Mouse (Mus musculus): ENCODE data around the gene Cyp2b19. TPM values are rescaled to one million over a fixed set of nuclear protein-coding genes. Genes with fewer than 3 reads are reported as not detected.
"Not testable (repeated sequence)": the region's sequence is repeated elsewhere in the genome, so short reads cannot be mapped to it uniquely, and the experiment has no call there.

Cyp2b19 gene
- polyA plus RNA-seq, 1 experiment from 2014 or later: not detected

DNA sequence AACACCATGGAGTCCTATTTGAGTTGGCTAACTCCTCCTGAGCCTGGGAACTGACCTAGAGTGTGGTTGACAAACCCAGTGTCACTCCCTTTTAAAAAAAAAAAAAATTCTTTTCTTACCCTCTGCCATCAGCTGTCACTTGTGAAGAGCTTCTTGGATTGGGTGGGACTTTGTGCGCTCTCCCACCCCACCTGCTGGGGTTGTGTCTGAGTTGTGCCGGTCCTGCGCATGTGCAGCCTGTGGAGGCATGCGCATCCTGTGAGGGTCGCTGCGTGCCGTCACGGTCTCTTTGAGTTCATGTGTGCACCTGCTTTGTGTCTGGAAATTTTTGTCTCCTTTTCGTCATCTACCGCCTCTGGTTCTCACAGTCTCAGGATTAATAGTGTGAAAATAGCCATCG is 23.6 kb downstream of the Cyp2b19 start:
- Histone ChIP-seq H3K4me3 (replicated peaks) (no peak overlapping the region), H3K4me1 (no peaks in the 10 kb centered on the region), H3K36me3 (no peaks in the 10 kb centered on the region), H3K27me3 (replicated peaks) (no peaks in the 10 kb centered on the region), H3K27ac (no peak overlapping the region), H3K9me3 (no peaks in the 10 kb centered on the region), H3K4me2 (no peak overlapping the region), H3K9ac (no peak overlapping the region)
- 18% methylated on average over 11 of the region's 11 CpGs for WGBS
- no peak for ATAC-seq (ENCODE audit: insufficient read depth, low FRiP score, low read depth)

DNA sequence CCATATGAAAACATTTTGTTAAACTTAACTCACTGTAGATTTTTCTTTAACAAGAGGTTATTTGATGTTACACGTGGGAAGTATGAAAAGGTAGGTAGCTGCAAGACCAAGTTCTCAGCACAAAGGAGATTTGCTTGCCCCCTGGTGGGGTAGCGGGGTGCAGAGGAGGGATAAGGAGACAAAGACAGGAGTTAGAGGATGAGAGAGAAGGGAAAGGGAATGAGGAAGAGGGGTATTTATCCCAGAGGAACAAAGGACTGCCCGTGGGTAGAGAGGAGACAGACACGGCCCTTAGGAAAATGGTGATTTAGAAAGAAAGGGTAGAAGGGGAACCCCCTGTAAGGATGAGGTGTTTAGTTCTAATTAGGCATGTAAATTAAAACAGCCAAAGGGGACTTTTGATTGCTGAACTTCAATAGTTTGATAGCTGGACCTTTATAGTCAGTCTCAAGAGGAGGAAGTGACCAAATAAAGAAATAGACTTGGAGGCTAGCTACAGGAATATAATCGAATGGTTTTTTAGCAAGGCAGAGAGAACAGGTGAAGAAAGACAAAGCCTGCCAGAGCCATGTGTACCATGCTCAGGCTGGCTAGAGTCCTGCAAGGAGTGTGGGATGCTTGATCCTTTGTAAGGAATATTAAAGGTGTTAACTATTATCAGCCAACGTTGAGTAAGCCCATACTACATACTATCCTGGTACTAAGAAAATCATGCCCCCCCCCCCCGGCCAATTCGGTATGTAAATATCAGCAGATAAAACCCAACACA is 24.2 kb downstream of the Cyp2b19 start:
- no peak overlapping the region for H3K9ac ChIP-seq
- 22% methylated on average over 8 of the region's 8 CpGs for WGBS
- peak overlapping the region; percentile 48; the same call in 1 of the 2 replicates for H3K27ac ChIP-seq
- no peak for ATAC-seq (ENCODE audit: insufficient read depth, low FRiP score, low read depth)
- no peaks in the 10 kb centered on the region for H3K27me3 ChIP-seq (replicated peaks)
- H3K4me2 ChIP-seq: no peak overlapping the region
- H3K4me3 ChIP-seq (replicated peaks): no peak overlapping the region
- H3K9me3 ChIP-seq: no peaks in the 10 kb centered on the region
- H3K36me3 ChIP-seq: no peaks in the 10 kb centered on the region
- H3K4me1 ChIP-seq: no peaks in the 10 kb centered on the region

DNA sequence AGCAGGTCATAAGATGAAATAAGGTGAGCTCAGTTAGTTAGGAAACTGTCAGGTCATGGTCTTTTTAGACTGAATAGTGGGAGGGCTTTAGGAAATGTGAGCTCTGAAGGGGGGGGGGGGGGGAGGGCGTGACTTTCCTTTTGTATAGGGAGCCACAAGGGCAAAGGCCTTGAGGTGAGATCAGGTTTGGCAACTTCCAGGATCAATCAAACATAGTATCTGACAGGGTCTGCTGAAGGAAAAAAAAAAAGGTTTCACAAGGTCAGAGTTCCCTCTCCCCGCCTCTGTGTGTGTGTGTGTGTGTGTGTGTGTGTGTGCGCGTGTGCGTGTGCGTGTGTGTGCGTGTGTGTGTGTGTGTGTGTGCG is 24.8 kb downstream of the Cyp2b19 start:
- Histone ChIP-seq H3K9ac (no peak overlapping the region), H3K9me3 (no peaks in the 10 kb centered on the region), H3K4me2 (no peak overlapping the region), H3K27me3 (replicated peaks) (no peaks in the 10 kb centered on the region), H3K4me1 (no peaks in the 10 kb centered on the region), H3K27ac (peak overlapping the region; percentile 48; the same call in 1 of the 2 replicates), H3K36me3 (no peaks in the 10 kb centered on the region), H3K4me3 (replicated peaks) (no peak overlapping the region)
- WGBS: 37% methylated on average over 7 of the region's 8 CpGs
- ATAC-seq (ENCODE audit: insufficient read depth, low FRiP score, low read depth): peak; percentile 65; the same call in 1 of the 2 replicates

DNA sequence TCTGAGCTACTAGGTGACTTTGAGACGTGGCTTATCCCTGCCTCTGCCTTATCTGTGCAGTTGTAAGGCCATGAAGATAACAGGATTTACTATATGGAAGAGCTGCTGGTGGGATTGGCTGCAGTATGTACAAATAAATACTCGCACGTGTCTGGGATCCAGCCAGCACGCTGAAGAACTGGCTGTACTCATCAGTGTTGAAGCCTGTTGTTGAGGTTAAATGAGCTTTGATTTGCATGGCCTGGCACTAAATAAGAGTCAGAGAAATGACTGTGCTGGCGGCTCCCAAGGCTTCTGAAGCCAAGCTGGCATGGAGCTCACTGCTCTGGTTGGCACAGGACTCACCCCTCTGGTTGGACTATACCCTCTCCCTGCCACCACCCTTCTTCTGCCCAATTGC is 26.2 kb downstream of the Cyp2b19 start:
- Histone ChIP-seq H3K9ac (no peak overlapping the region), H3K9me3 (no peaks in the 10 kb centered on the region), H3K27ac (no peak overlapping the region), H3K36me3 (no peaks in the 10 kb centered on the region), H3K4me1 (no peaks in the 10 kb centered on the region), H3K27me3 (replicated peaks) (no peaks in the 10 kb centered on the region), H3K4me3 (replicated peaks) (no peak overlapping the region), H3K4me2 (no peak overlapping the region)
- peak; percentile 63 for ATAC-seq (ENCODE audit: insufficient read depth, low FRiP score, low read depth)
- whole genome bisulfite sequencing: 49% methylated on average over 5 of the region's 5 CpGs

DNA sequence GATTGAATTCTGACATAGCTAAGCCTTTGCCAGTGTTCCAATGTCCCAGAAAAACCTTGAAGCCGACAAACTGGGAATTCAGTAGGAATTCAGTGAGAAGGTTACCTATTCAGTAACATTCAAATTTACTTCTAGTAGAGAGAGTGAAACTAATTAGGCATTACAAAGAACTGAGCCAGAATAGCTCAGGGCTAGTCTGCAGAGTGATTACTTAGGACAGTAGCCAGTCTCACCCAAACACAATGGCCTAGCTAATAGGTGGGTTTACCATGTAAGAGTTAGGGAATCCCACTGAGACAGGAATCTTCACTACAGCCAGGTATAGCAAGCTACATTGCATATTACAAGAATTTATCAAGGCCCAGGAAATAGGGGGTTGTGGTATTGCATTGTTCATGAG is 29.1 kb downstream of the Cyp2b19 start:
- not testable (repeated sequence) for ATAC-seq (ENCODE audit: insufficient read depth, low FRiP score, low read depth); H3K36me3 ChIP-seq; H3K27ac ChIP-seq; H3K4me3 ChIP-seq (replicated peaks); H3K4me1 ChIP-seq; H3K9me3 ChIP-seq; H3K9ac ChIP-seq; H3K27me3 ChIP-seq (replicated peaks); H3K4me2 ChIP-seq
- 54% methylated on average over 1 of the region's 1 CpGs for WGBS

DNA sequence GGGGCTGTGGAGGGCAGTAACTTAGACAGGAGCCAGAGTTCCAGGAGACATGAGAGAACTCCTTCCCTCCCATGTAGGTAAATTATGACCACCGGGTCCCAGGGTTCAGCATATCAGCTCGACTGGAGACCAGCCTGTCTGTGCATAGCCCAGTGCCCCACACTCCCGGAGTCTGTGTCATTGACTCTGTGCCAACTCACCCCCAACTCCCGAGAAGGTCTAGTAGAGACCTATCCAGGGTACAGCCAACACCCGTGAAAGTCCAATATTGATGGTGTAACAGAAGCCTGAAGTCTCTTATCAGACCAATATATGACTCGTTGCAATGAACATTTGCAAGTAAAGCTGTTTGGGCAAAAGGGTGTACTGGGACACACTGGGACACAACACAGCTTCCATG is 33.0 kb downstream of the Cyp2b19 start:
- Histone ChIP-seq H3K36me3 (no peaks in the 10 kb centered on the region), H3K9me3 (no peaks in the 10 kb centered on the region), H3K4me2 (no peak overlapping the region), H3K27me3 (replicated peaks) (no peaks in the 10 kb centered on the region), H3K4me1 (no peaks in the 10 kb centered on the region), H3K9ac (no peak overlapping the region), H3K4me3 (replicated peaks) (no peak overlapping the region), H3K27ac (no peak overlapping the region)
- WGBS: 55% methylated on average over 6 of the region's 6 CpGs
- ATAC-seq (ENCODE audit: insufficient read depth, low FRiP score, low read depth): no peak

DNA sequence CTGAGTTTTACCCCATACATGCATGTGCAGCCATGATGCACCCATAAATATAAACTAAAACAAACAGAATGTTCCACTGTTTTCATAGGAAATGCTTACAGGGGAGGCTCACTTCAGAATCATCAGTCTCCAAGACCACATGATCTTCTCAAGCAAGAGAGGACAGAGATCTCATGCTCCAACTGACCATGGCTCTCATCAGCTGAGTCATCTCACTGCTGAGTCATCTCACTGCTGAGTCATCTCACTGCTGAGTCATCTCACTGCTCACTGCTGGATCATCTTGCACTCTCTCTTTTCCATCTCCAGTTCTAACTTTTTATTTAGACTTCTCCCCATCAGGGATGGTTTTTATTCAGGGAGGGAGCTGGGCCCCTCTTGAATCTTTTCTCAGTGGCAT is 43.2 kb downstream of the Cyp2b19 start:
- no peak for ATAC-seq (ENCODE audit: insufficient read depth, low FRiP score, low read depth)

DNA sequence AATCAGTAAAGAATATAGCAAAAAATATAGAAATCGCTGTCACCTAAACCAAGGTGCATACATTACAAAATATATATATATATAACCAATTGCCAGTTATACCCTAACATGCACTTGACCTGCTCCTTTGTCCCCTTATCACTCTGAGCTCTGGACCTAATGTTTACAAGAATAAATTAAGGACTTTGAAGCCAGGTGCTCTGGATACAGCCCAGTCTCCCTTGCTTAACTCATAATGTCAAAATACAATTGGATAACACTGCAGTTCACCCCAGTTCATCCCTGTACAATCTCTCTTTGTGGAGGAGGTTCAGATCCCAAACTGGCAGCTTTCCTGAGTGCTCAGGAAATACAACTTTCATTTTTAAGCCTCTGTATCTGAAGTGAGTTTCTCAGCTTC is 44.1 kb downstream of the Cyp2b19 start:
- H3K4me1 ChIP-seq: no peaks in the 10 kb centered on the region
- ATAC-seq (ENCODE audit: insufficient read depth, low FRiP score, low read depth): no peak
- H3K9me3 ChIP-seq: no peaks in the 10 kb centered on the region
- no peaks in the 10 kb centered on the region for H3K27me3 ChIP-seq (replicated peaks)
- H3K27ac ChIP-seq: no peak overlapping the region
- H3K9ac ChIP-seq: no peak overlapping the region
- no peak overlapping the region for H3K4me2 ChIP-seq
- 91% methylated on average over 1 of the region's 1 CpGs for WGBS
- no peaks in the 10 kb centered on the region for H3K36me3 ChIP-seq
- no peak overlapping the region for H3K4me3 ChIP-seq (replicated peaks)

More for the DNA sequence above, 43.2 kb downstream of the Cyp2b19 start:
- no peaks in the 10 kb centered on the region for H3K9me3 ChIP-seq
- H3K4me2 ChIP-seq: no peak overlapping the region
- no peaks in the 10 kb centered on the region for H3K4me1 ChIP-seq
- H3K9ac ChIP-seq: no peak overlapping the region
- no peaks in the 10 kb centered on the region for H3K27me3 ChIP-seq (replicated peaks)
- no peaks in the 10 kb centered on the region for H3K36me3 ChIP-seq
- H3K4me3 ChIP-seq (replicated peaks): no peak overlapping the region
- H3K27ac ChIP-seq: no peak overlapping the region

DNA sequence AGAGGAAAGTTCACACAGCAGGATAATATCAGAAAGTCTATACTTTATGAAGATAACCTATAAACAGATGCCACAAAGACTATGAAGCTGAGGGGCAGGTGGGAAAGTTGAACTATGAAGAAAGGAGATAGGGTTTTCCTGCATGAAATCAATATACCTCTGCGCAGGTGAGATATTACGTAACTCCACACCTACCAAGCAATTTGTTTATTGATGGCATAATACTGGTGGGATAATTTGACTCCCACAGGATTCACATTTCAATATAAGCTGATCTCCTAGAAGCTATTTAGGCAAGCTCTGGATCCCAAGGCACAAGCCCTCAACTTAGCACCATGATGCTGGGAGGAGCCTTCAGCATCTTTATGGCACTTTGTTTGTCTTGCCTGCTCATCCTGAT is 51.6 kb downstream of the Cyp2b19 start, which contains the start of gene Cyp2g1:
Cyp2g1 (plus strand) TSS at position 301 of the 400 bp plus-strand sequence.
- H3K27me3 ChIP-seq (replicated peaks): no peaks in the 10 kb centered on the region
- H3K9ac ChIP-seq: no peak within 1 kb of the TSS
- ATAC-seq (ENCODE audit: insufficient read depth, low FRiP score, low read depth): no peak
- H3K9me3 ChIP-seq: no peaks in the 10 kb centered on the region
- H3K27ac ChIP-seq: no peak within 1 kb of the TSS
- no peak within 1 kb of the TSS for H3K4me2 ChIP-seq
- H3K36me3 ChIP-seq: no peaks in the 10 kb centered on the region
- no peaks in the 10 kb centered on the region for H3K4me1 ChIP-seq
- WGBS: 88% methylated on average over 2 of the region's 2 CpGs
- no peak within 1 kb of the TSS for H3K4me3 ChIP-seq (replicated peaks)

Other genes starting within 250 kb of the Cyp2b19 start
- gene Nlrp9a, start 222.1 kb upstream of the Cyp2b19 start, polyA plus RNA-seq (2015; fragmentation: Nextera tagmentation; extraction: Ambion mirVana): not detected in 2 replicates
- not detected in 2 replicates for gene Vmn1r185, start 138.7 kb upstream of the Cyp2b19 start, polyA plus RNA-seq (2015; fragmentation: Nextera tagmentation; extraction: Ambion mirVana)
- not detected in 2 replicates for gene Cyp2b23, start 70.7 kb upstream of the Cyp2b19 start, polyA plus RNA-seq (2015; fragmentation: Nextera tagmentation; extraction: Ambion mirVana)
- gene Cyp2g1, start 51.8 kb downstream of the Cyp2b19 start, polyA plus RNA-seq (2015; fragmentation: Nextera tagmentation; extraction: Ambion mirVana): not detected in 2 replicates
- 0.23 and 1.1 TPM in 2 replicates for gene Cyp2a5, start 78.2 kb downstream of the Cyp2b19 start, polyA plus RNA-seq (2015; fragmentation: Nextera tagmentation; extraction: Ambion mirVana)
- gene Cyp2a22, start 182.2 kb downstream of the Cyp2b19 start, polyA plus RNA-seq (2015; fragmentation: Nextera tagmentation; extraction: Ambion mirVana): not detected in 2 replicates